Mouse (Mus musculus) cerebellum, adult 8-10 months (tissue): ENCODE results near the gene Dusp27.
"Not testable (repeated sequence)": the region's sequence is repeated elsewhere in the genome, so short reads cannot be mapped to it uniquely, and the experiment has no call there.

ENCODE experiments used
- DNase-seq: peaks from one replicate; pipeline ENCODE4 v3.0.0; 2022

The Dusp27 gene

DNA sequence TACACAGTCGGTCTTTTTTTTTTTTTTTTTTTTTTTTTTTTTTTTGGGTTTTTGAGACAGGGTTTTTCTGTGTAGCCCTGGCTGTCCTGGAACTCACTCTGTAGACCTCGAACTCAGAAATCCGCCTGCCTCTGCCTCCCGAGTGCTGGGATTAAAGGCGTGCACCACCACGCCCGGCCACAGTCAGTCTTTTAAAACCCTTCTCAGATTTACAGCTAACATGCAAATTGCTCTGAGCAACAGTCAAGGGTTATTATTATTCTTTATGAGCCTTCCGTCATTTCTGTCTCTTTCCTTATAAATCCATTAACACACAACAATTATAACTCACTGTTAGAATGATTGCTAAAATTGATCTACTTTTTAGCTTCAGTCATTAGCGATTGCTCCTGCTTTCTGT is 14.1 kb upstream of the Dusp27 start:
- not testable (repeated sequence) for DNase-seq

- DNase-seq = no peak
Observed at GRCm38 (mm10) chr1:166139620-166140184, 12.0 kb upstream of the Dusp27 start.

DNA sequence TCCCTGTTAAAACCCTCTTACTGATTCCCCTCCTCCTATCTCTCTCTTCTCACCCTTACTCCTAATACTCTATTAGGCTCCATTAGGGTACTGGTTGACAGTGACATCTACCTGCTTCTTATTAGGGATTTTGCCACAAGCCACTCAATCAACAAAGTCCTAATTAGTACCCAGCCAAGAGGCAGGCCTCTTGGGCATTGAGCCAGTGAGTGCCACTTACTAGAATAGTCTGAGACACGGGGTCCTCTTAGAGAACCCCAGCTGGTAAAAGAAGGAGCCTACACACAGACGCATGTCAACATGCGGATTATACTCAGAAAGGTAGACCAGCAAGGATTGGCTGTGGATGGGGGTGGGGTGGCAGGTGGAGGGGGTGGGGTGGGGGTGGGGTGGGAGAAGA is 11.4 kb upstream of the Dusp27 start:
- no peak for DNase-seq

- no peak for DNase-seq
Observed at GRCm38 (mm10) chr1:166138136-166138535, 10.4 kb upstream of the Dusp27 start.

GRCm38 (mm10) chr1:166137244-166137938 is 9.7 kb upstream of the Dusp27 start:
- DNase-seq = no peak

DNA sequence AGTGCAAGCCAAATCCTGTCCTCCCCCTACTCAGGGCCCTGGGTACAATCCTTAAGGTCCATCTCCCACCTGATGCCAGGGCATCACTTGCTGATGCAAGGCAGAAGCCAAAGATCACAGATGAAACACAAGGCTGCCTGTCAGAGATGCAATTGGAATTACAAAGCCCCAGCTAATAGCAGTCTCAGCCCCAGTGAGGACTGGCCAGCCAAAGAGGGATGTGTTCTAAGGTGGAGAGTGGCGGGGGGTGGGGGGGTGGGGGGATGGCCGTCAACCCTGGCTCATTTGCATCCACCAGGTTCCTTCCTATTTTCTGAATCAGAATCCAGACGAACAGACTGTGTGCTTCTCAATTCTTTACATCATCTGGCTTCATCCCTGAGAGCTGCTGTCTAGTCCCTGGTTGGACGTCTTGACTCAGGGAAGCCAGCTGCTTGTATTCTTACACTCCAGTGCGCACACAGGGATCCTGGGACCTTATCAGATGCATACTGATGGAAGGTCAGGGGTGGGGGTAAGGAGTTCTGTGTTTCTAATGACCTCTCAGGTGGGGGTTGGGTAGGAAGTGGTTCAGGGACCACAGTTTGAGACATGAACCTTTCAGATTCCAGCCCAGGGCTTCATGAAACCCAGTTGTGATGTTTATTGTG is 7.5 kb upstream of the Dusp27 start:
- DNase-seq = no peak

GRCm38 (mm10) chr1:166132367-166132766 is 4.6 kb upstream of the Dusp27 start:
- no peak for DNase-seq

DNA sequence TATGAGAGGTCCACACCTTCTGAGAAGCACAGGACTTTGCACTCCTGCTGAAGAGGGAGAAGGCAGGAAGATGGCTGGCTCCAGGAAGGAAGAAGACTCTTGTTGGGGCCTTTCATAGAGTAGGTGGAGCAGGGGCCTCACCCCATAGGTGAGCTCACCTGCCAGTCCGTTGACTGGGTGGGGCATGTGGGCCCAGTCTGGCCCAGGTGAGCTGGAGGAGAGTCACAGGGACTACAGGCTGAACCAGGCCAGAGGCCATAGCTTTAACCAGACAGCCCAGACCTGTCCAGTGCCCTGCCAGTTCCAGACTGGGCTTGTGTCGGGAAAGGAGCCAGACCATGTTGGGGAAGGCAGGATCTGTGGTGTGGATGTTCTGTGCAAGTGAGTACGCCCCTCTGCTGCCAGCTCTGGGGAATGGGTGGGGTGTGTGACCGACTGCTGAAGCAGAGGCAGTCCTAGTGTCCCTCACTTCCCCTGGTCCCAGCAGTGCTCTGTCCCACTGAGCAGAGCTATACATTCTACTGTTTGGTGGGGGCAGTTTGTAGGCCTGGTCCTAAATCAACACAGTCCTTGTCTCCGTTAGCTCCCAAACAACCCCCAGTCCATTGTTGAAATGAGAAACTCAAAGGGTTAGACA is 2.6 kb upstream of the Dusp27 start, which contains the start of gene Gpa33:
Gene Gpa33 (plus strand): TSS at position 15 of the 637 bp plus-strand sequence.
- DNase-seq = no peak

DNA sequence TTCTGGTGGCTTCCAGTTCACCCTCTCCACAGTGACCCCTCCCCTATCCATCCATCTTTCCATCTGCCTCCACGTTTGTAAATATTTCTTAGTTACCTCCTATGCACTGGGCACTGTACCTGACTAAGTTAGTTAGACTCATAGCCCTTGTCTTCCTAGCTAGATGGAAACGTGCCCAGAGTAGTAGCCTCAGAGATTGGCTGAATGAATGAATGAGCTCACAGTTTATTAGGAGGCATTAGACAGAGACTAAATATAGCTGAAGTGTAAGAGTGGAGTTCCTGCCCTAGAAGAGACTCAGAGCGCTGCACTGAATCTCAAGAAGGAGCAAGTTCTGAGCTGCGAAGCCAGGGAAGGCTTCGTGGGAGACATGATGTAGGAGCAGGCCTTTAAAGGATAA is 829 bp upstream of the Dusp27 start:
- no peak for DNase-seq

DNA sequence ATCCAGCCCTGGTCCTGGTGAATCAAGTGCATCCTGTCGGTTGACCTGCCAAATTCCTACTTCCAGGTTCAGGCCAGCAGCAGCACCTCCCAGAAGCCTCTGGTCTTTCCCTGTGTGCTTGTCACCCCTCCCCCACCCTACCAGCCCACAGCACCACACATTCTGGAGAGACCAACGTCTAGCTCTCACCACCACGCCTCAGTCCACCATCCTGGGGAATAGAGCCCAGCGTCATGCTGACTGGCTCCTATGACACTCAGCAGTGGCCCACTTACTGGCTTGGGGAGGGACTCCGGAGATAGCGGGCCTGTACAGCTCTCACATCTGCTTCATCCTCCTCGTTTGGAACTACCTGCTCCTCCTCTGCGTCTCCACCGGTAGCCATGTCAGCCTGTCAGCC is 927 bp downstream of the Dusp27 start:
- DNase-seq = no peak

DNA sequence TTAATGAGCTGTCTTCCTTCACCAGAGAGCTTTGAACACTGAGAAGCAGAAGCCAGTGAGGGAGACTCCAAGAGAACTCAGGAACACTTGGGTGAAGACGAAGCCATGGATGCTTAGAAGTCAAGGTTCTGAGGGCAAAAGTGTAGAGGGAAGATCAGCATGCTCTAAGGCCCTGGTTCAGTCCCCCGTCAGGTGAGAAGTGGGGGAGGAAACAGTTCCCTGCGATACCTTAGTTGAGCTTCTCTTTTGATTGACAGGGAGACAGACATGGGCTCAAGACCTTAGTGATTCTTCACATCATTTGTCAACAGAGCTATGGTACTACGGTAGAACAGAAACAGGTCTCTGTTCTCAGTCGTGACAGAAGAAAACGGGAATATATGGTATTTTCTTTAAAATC is 1.4 kb downstream of the Dusp27 start:
- no peak for DNase-seq

DNA sequence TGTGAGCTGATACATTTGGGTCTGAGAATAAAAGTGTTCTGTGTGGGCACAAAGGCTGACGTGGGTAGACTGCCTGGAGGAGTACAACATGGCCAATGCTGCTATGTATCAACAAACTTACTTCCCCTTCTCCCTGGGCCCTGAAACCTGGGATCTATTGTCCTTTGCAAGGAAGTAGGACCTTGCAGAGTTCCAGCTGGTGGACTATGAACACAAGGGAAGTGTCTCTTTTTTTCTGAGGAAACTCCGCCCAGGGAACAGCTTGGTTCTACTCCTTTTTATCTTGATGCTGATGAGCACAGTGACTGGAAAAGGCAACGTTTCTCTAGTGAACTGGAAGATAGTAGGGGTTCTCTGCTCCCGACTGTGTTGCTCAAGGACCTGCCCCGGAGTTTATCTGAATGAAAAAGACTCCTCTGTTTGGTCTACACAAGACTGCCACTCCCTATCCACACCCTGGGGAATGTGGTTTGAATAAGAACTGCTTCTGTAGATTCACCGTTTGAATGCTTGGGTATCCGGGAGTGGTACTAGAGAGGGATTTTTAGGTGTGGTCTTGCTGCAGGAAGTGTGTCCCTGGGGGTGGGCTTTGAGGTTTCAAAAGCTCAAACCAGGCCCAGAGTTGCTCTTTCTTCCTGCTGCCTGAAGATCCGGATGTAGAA is 2.7 kb downstream of the Dusp27 start:
- no peak for DNase-seq

DNA sequence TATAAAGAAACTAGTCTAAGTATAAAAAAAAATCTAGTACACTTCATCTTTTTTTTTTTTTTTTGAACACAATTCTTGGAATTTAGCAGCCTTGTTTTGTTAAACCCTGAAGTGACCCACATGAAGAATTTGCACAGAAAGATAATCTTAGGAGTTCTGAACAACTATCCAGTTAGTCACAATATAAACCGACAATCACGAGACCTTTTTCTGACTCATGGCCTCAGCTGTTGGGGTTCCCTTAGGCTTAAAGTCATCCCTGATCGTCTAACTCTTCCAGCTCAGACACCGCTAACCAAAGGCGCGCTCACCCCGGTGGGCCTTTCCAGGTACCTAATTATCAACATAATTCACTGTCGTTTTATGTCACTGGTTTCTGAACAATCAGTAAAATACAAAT is 4.0 kb downstream of the Dusp27 start:
- DNase-seq = no peak

- DNase-seq = no peak
Observed at GRCm38 (mm10) chr1:166123045-166123444, 4.7 kb downstream of the Dusp27 start.

GRCm38 (mm10) chr1:166122114-166122513 is 5.6 kb downstream of the Dusp27 start:
- DNase-seq = no peak

- DNase-seq = no peak
Observed at GRCm38 (mm10) chr1:166117866-166118639, 9.7 kb downstream of the Dusp27 start.

- DNase-seq = no peak
Observed at GRCm38 (mm10) chr1:166115719-166116118, 12.0 kb downstream of the Dusp27 start.

DNA sequence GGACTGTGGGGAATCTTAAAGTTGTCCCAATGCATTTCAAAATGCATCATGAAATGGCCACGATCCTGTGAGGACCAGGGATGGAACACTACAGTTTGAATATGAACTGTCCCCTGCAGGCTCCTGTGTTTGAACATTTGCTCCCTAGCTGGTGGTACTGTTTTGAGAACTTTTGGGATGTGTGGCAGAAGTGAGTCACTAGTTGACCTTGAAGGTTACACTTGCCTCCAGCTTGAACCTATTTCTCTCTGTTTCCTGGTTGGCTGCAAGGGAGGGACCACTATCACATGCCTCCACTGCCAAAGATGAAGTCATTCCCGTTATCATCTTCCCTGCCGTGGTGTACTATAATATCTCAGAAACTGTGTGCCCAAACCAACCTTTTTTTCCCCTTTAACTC is 12.7 kb downstream of the Dusp27 start:
- DNase-seq = no peak

GRCm38 (mm10) chr1:166105464-166105863 is 22.3 kb downstream of the Dusp27 start:
- no peak for DNase-seq

- DNase-seq = no peak
Observed at GRCm38 (mm10) chr1:166104858-166105257, 22.9 kb downstream of the Dusp27 start.

- DNase-seq = no peak
Observed at GRCm38 (mm10) chr1:166102920-166103608, 24.7 kb downstream of the Dusp27 start.

- DNase-seq = no peak
Observed at GRCm38 (mm10) chr1:166098120-166098519, 29.6 kb downstream of the Dusp27 start.
